Mouse (Mus musculus) liver, embryonic 14 days (tissue): Measurements from ENCODE around the gene Sec24c. TPM values are rescaled to one million over a fixed set of nuclear protein-coding genes. Genes with fewer than 3 reads are reported as not detected.

Experiments
- polyA plus RNA-seq: library from polyadenylated mRNA; depleted of rRNA; stranded (reverse); fragments of >200 nt; gene quantifications from 2 replicates; pipeline ENCODE4 v1.2.3, GENCODE M21; 2012; rRNA removed

Gene Sec24c
- 31.9 and 38.3 TPM in 2 replicates for polyA plus RNA-seq

GRCm38 (mm10) chr14:20674064-20674833 lies at the start of gene Sec24c:
Gene Sec24c, plus strand, starts transcription at chr14:20674308.

GRCm38 (mm10) chr14:20640644-20641437 lies 33.3 kb upstream of the Sec24c start, which contains the start of gene Usp54:
Gene Usp54, minus strand, starts transcription at chr14:20641063.

GRCm38 (mm10) chr14:20656361-20656760 lies 17.7 kb upstream of the Sec24c start, which contains the start of gene Myoz1:
Gene Myoz1, minus strand, starts transcription at chr14:20656540.

GRCm38 (mm10) chr14:20668154-20668810 lies 5.8 kb upstream of the Sec24c start, which contains the start of gene Synpo2l:
Gene Synpo2l, minus strand, starts transcription at chr14:20668354.

GRCm38 (mm10) chr14:20694884-20695760 lies 21.0 kb downstream of the Sec24c start, which contains the start of gene Fut11:
Gene Fut11, plus strand, starts transcription at chr14:20694968.

GRCm38 (mm10) chr14:20702741-20703381 lies 28.8 kb downstream of the Sec24c start, which contains the start of gene Chchd1:
Gene Chchd1, plus strand, starts transcription at chr14:20703006.

GRCm38 (mm10) chr14:20707201-20708190 lies 33.4 kb downstream of the Sec24c start, which contains the start of gene Zswim8:
Gene Zswim8, plus strand, starts transcription at chr14:20707552.

GRCm38 (mm10) chr14:20733952-20734774 lies 60.1 kb downstream of the Sec24c start, which contains the start of gene Ndst2:
Gene Ndst2, minus strand, starts transcription at chr14:20734562.

Other genes starting within 250 kb of the Sec24c start
- 0.01 and 0.16 TPM in 2 replicates for gene Cfap70, start 222.1 kb upstream of the Sec24c start, polyA plus RNA-seq
- 37.5 and 39.0 TPM in 2 replicates for gene Anxa7, start 194.2 kb upstream of the Sec24c start, polyA plus RNA-seq
- 1.4 and 1.9 TPM in 2 replicates for gene Mss51, start 177.4 kb upstream of the Sec24c start, polyA plus RNA-seq
- 25.2 and 29.3 TPM in 2 replicates for gene Ppp3cb, start 127.7 kb upstream of the Sec24c start, polyA plus RNA-seq
- gene Usp54, start 33.2 kb upstream of the Sec24c start, polyA plus RNA-seq = 1.5 TPM in 2 replicates
- gene Myoz1, start 17.8 kb upstream of the Sec24c start, polyA plus RNA-seq = 0.08 and 0.36 TPM in 2 replicates
- 0.05 and 0.43 TPM in 2 replicates for gene Synpo2l, start 6.0 kb upstream of the Sec24c start, polyA plus RNA-seq
- 3.0 and 3.4 TPM in 2 replicates for gene Fut11, start 20.7 kb downstream of the Sec24c start, polyA plus RNA-seq
- gene Chchd1, start 28.7 kb downstream of the Sec24c start, polyA plus RNA-seq = 63.3 and 71.3 TPM in 2 replicates
- gene Zswim8, start 33.2 kb downstream of the Sec24c start, polyA plus RNA-seq = 13.7 and 15.3 TPM in 2 replicates
- gene Ndst2, start 60.3 kb downstream of the Sec24c start, polyA plus RNA-seq = 19.0 and 23.5 TPM in 2 replicates
- 4.9 and 6.0 TPM in 2 replicates for gene Camk2g, start 119.8 kb downstream of the Sec24c start, polyA plus RNA-seq
- 1.3 TPM in 2 replicates for gene Plau, start 162.4 kb downstream of the Sec24c start, polyA plus RNA-seq